Mouse (Mus musculus) R1 (cell line): ENCODE data around the gene Sirt4.
"Not testable (repeated sequence)": the region's sequence is repeated elsewhere in the genome, so short reads cannot be mapped to it uniquely, and the experiment has no call there.

Source experiments
- DNase-seq: peaks from one replicate; pipeline ENCODE4 v3.0.0-alpha.2; 2018; ENCODE audit warnings: low read depth, low spot score

The Sirt4 gene

DNA sequence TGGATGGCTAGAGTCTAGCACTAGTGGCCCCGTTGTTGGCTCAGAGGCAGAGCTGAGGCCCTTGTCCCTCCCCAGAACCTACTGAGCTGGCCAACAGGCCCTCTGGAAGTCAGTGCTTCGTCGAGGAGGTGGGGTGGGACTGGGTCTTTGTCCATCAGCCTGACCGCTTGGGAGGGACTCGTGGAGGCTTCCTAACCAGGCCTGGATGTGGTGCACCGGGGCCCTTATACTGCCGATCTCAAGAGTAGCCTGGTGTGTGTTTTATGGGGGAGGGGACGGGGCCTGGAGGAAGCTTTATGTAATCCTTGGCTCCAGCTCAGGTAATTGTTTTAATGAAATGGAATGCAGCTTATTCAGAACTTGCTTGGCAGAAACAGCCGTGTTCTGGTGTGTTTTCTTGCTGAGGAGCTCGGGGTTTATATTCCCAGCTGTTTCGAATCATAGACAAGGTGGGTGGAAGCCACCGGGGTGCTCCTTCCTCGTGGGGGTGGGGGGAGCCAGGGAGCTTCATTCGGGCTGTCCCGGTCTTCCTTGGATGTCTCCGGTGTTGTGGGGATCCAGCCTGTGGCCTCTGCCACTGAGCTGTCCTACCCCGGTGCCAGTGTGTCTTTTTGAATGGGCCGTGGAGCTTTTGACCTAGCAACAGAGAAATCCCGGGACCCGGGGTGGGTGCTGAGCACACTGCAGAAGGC lies 30.5 kb upstream of the Sirt4 start:
- no peak for DNase-seq

- no peak for DNase-seq
Observed at GRCm38 (mm10) chr5:115514346-115514745, 29.8 kb upstream of the Sirt4 start.

- no peak for DNase-seq
Observed at GRCm38 (mm10) chr5:115513721-115514120, 29.2 kb upstream of the Sirt4 start.

DNA sequence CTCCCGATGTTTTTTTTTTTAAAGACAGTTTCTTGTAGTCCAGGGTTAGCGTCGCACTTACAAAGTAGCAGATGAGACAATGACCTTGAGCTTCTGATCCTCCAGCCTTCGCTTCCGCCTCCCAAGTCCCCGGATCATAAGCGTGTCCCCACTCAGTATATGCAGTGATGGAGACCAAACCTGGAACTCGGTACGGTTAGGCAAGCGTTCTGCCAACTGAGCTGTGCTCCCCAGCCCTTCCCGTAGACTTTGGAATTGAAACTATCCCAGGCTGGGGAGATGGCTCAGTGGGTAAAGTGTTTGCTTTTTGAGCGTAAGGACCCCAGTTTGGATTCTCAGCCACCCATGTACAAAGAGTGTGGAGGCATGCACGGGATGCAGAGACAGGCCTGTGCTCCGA lies 28.7 kb upstream of the Sirt4 start:
- DNase-seq = no peak

GRCm38 (mm10) chr5:115512375-115512774 lies 27.9 kb upstream of the Sirt4 start:
- DNase-seq = no peak

- DNase-seq = no peak
Observed at GRCm38 (mm10) chr5:115509790-115510689, 25.5 kb upstream of the Sirt4 start.

DNA sequence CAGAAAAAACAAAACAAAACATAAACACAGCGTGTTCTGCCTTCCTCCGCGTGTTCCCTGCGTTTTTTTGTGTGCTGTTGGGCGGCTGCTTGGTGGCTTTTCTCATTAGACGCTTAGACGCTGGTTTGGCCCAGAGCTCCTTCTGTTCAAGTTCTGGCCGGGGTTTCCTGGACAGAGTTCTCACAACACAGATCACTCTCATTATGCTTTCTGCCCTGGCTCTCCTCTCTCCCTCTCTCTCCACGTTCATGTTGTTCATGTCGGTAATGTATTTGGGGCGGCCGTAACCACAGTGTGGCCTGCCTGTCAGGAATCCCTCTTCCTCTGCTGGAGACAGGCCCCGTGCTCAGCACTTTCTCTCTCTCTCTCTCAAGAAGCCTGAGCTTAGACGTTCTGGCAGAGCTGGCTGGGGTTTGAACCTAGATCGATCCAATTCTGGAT lies 24.8 kb upstream of the Sirt4 start:
- no peak for DNase-seq

DNA sequence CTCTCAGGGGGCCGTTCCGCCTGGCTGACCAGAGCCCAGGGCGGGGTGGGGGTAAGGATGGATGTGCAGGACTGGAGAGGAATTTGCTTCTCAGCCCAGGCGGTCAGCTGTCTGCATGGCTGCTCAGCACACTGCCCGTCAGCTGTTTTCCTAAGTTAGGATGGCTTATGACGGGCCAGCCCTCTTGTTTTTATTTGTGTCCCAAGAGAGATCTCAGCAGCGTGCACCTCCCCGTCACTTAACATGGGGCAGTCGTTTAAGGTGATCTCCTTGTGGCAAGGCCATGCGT lies 24.3 kb upstream of the Sirt4 start:
- DNase-seq = no peak

- DNase-seq = no peak
Observed at GRCm38 (mm10) chr5:115507981-115508858, 23.7 kb upstream of the Sirt4 start.

- no peak for DNase-seq
Observed at GRCm38 (mm10) chr5:115507267-115507980, 22.9 kb upstream of the Sirt4 start.

GRCm38 (mm10) chr5:115506454-115507201 lies 22.1 kb upstream of the Sirt4 start, which contains the start of gene Pxn:
Gene Pxn, plus strand, starts transcription at chr5:115506676.
- peak; percentile 89 for DNase-seq

DNA sequence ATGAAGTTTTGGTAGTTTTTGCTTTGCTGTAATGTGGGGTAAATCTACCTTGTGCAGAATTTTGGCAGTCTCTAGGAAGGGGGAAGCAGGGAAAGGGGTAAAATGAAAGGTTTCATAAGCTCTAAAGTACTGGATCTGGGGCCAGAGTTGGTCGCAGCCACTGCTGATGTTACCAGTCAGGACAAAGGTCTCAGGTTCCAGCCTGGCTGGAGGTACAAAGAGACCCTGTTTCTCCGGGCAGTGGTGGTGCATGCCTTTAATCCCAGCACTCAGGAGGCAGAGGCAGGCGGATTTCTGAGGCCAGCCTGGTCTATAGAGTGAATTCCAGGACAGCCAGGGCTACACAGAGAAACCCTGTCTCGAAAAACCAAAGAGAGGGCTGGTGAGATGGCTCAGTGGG lies 21.1 kb upstream of the Sirt4 start:
- not testable (repeated sequence) for DNase-seq

- no peak for DNase-seq
Observed at GRCm38 (mm10) chr5:115503035-115503434, 18.5 kb upstream of the Sirt4 start.

DNA sequence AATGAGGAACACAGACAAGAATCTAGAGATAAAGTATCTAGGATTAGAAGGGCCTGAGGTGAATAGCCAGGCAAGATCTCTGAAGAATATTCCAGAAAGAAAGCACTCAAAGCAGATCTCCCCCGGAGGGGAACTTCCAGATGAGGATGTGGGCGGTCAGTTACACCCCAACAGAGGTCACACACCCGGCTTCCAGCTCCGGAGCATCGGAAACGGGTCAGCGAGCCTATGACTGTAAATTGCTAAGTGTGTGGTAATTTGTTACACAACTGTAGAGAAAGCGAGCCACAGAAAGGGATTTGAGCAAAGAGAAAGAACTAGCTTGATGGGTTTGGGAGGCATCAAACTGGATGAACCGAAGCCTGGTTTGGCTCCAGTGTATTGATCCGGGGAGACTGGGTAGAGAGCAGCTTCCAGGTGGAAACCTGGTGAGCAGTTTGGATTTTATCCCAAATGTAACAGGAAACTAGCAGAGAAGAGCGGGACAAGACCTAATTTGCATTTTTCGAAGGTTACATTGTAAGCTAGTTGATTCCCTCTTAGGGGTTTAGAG lies 15.9 kb upstream of the Sirt4 start:
- no peak for DNase-seq

- DNase-seq = peak; percentile 59
Observed at GRCm38 (mm10) chr5:115498307-115499240, 14.0 kb upstream of the Sirt4 start.

- DNase-seq = peak; percentile 83
Observed at GRCm38 (mm10) chr5:115497033-115497432, 12.5 kb upstream of the Sirt4 start.

DNA sequence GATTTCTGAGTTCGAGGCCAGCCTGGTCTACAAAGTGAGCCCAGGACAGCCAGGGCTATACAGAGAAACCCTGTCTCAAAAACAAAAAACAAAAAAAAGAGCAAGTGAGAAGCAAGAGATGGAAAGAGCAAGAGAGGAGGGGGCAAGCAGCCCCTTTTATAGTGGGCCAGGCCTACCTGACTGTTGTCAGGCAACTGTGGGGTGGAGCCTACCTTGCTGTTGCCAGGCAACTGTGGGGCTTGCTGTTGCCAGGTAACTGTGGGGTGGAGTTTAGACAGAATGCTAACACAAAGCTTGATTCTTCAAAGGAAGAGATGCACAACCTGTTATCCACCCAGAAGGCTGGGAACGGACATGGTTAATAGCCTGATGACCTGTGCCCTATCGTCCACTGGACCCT lies 11.1 kb upstream of the Sirt4 start:
- peak; percentile 84 for DNase-seq

GRCm38 (mm10) chr5:115493441-115493840 lies 8.9 kb upstream of the Sirt4 start:
- no peak for DNase-seq

DNA sequence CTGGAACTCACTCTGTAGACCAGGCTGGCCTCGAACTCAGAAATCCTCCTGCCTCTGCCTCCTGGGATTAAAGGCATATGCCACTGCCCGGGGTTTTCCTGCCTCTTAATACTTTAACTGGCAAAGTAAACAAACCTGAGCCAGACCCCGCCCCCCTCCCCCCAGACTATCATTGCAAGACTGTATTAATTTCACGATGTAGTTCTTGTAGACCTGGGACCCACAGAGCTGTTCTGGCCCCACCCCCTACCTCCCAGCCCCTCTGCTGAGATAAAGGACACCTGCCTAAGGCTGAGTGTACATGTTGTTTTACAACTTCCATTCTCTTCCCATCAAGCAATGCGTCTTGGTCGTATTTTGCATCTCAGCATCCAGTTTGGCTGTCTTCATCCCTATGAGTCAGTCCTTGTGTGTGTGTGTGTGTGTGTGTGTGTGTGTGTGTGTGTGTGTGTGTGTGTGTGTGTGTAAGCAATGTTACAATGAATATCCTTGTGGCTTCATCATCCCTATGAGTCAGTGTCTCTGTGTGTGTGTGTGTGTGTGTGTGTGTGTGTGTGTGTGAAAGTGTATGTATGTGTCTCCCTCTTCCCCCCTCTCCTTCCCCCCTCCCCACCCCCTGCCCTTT lies 8.3 kb upstream of the Sirt4 start:
- DNase-seq = peak; percentile 68
